Mouse (Mus musculus) kidney, postnatal 0 days (tissue): ENCODE data around the gene Tarbp1. TPM values are rescaled to one million over a fixed set of nuclear protein-coding genes. Genes with fewer than 3 reads are reported as not detected.

Source experiments
- ATAC-seq: fragments of 200-750 bp; cut with Nextera tagmentation; replicated peaks from 2 replicates; pipeline ENCODE4 v1.8.0; 2017; ENCODE audit warnings: low read depth, moderate number of reproducible peaks, moderate TSS enrichment, moderate library complexity; ENCODE audit not compliant: low FRiP score
- DNase-seq: peaks from one replicate; pipeline ENCODE4 v3.0.0-alpha.2; 2016; ENCODE audit warnings: low spot score
- H3K27ac ChIP-seq: fragments of 300-500 bp; sonication (generic); 2 replicates; pipeline ENCODE4 v1.5.1; 2014; ENCODE audit warnings: mild to moderate bottlenecking
- H3K27me3 ChIP-seq: fragments of 300-500 bp; sonication (generic); 2 replicates; pipeline ENCODE4 v1.6.1; 2014; ENCODE audit warnings: low read length, mixed read lengths; ENCODE audit not compliant: insufficient read depth
- H3K36me3 ChIP-seq: fragments of 300-500 bp; sonication (generic); 2 replicates; pipeline ENCODE4 v1.6.1; 2014; ENCODE audit warnings: low read length, mixed read lengths; ENCODE audit not compliant: insufficient read depth
- H3K4me1 ChIP-seq: fragments of 300-500 bp; sonication (generic); replicated peaks from 2 replicates; pipeline ENCODE4 v1.6.1; 2014; ENCODE audit warnings: antibody characterized with exemption, low read length, mixed read lengths; ENCODE audit not compliant: insufficient read depth
- H3K4me2 ChIP-seq: fragments of 300-500 bp; sonication (generic); 2 replicates; pipeline ENCODE4 v1.6.1; 2014; ENCODE audit warnings: mild to moderate bottlenecking, low read length, moderate library complexity, mixed read lengths
- H3K4me3 ChIP-seq: fragments of 300-500 bp; sonication (generic); replicated peaks from 2 replicates; pipeline ENCODE4 v1.5.1; 2014; ENCODE audit warnings: low read depth, low read length
- H3K9ac ChIP-seq: fragments of 300-500 bp; sonication (generic); 2 replicates; pipeline ENCODE4 v1.6.1; 2014; ENCODE audit warnings: low read depth, low read length
- H3K9me3 ChIP-seq: fragments of 300-500 bp; sonication (generic); replicated peaks from 2 replicates; pipeline ENCODE4 v1.6.1; 2016; ENCODE audit warnings: low read length, inconsistent platforms, mixed read lengths
- CTCF ChIP-seq: IDR thresholded peaks from 2 replicates; pipeline ENCODE4 v1.5.1; 2016; ENCODE audit warnings: antibody characterized with exemption, low read depth, mild to moderate bottlenecking, moderate library complexity
- WGBS: fragments of 180-500 bp; shearing (Covaris S2); extraction: QIAGEN DNeasy Blood & Tissue Kit; methylation state at CpG from one replicate; pipeline ENCODE4 v1.1.7; 2014; 5-methylcytosine and 5-hydroxymethylcytosine counted together
- polyA plus RNA-seq: library from polyadenylated mRNA; unstranded; fragments of >200 nt; fragmentation: Nextera tagmentation; extraction: Ambion mirVana; gene quantifications from 2 replicates; pipeline ENCODE4 v1.2.1, GENCODE M21; 2015

The Tarbp1 gene
- 2.6 and 3.3 TPM in 2 replicates for polyA plus RNA-seq

DNA sequence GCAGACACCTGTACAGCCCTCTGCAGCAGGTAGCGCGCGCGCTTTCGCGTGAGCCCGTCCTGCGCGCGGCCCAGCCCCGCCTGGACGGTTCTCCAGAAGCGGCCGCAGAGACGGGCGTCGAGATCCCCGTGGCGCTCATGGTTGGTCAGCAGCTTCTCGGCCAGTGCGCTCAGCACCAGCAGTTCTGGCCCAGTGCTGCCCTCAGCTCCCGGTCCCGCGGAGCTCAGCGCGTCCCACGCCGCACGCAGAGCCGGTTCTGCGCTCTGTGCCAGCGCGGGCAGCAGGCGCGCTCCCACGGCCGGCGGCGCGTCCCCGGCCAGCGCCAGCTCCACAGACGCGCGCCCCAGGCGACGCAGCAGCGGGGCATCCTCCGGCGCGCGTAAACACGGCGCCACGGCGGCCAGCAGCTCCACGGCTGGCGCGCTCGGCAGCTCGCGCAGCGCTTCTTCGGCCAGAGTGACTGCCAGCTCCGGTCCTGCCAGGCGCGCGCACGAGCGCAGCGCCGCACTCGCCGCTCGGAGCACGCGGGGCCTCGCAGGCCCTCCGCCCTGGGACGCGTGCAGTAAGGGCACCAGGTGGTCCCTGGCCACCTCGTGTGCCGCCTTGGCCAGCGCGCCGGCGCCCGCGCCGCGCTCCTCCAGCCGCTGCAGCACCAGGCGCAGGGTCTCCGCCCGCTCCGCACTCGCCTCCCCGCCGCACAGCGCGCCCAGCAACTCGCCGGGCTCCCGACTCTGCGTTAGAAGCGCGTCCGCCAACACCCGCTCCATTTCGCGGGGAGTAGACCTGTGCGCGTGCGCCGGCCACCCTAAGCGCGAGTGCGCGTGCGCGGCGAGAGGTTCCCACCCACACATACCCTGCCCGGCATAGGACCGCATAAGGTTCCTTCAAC is at the start of gene Tarbp1:
Gene Tarbp1, minus strand, starts transcription at position 767 of the 889 bp plus-strand sequence.
- DNase-seq (peak; percentile 92), ATAC-seq (peak; percentile 88)
- Histone ChIP-seq H3K27me3 (no peaks in the 10 kb centered on the region), H3K9ac (peak within 1 kb of the TSS; percentile 77), H3K9me3 (no peaks in the 10 kb centered on the region), H3K4me3 (peak within 1 kb of the TSS; percentile 81), H3K27ac (peak within 1 kb of the TSS; percentile 68), H3K4me2 (peak within 1 kb of the TSS; percentile 91), H3K36me3 (0 out of 2 replicates have a peak, but pooled peaks cover 12% of the 10 kb centered on the region), H3K4me1 (0 out of 2 replicates have a peak, but pooled peaks cover 8% of the 10 kb centered on the region)
- under 1% methylated on average over 110 of the region's 124 CpGs for whole genome bisulfite sequencing
- TF ChIP-seq CTCF = no peak

GRCm38 (mm10) chr8:126524233-126524985 is 49.5 kb upstream of the Tarbp1 start:
- Histone ChIP-seq H3K4me2 (no peak overlapping the region), H3K36me3 (no peaks in the 10 kb centered on the region), H3K9me3 (no peaks in the 10 kb centered on the region), H3K4me1 (peaks cover 10% of the 10 kb centered on the region; the same call in 1 of the 2 replicates), H3K9ac (no peak overlapping the region), H3K4me3 (no peak overlapping the region), H3K27me3 (no peaks in the 10 kb centered on the region), H3K27ac (peak overlapping the region; percentile 57)
- no peak for TF ChIP-seq CTCF
- 54% methylated on average over 18 of the region's 18 CpGs for WGBS
- ATAC-seq (no peak), DNase-seq (peak; percentile 89)

GRCm38 (mm10) chr8:126523060-126523574 is 48.3 kb upstream of the Tarbp1 start:
- Histone ChIP-seq H3K27ac (no peak overlapping the region), H3K9me3 (no peaks in the 10 kb centered on the region), H3K36me3 (no peaks in the 10 kb centered on the region), H3K27me3 (no peaks in the 10 kb centered on the region), H3K4me3 (no peak overlapping the region), H3K4me2 (no peak overlapping the region), H3K4me1 (peaks cover 10% of the 10 kb centered on the region; the same call in 1 of the 2 replicates), H3K9ac (no peak overlapping the region)
- ATAC-seq = no peak
- no peak for DNase-seq
- WGBS = 87% methylated on average over 11 of the region's 11 CpGs
- no peak for TF ChIP-seq CTCF

GRCm38 (mm10) chr8:126519447-126519975 is 44.6 kb upstream of the Tarbp1 start:
- DNase-seq = no peak
- no peak overlapping the region for H3K27ac ChIP-seq
- H3K36me3 ChIP-seq = no peaks in the 10 kb centered on the region
- TF ChIP-seq CTCF = 0 out of 2 replicates have a peak, but pooled peaks have one; percentile 24
- H3K27me3 ChIP-seq = no peaks in the 10 kb centered on the region
- H3K4me2 ChIP-seq = no peak overlapping the region
- no peak for ATAC-seq
- no peak overlapping the region for H3K9ac ChIP-seq
- H3K9me3 ChIP-seq = no peaks in the 10 kb centered on the region
- WGBS = 89% methylated on average over 4 of the region's 4 CpGs
- peaks cover 9% of the 10 kb centered on the region for H3K4me1 ChIP-seq
- H3K4me3 ChIP-seq = no peak overlapping the region

DNA sequence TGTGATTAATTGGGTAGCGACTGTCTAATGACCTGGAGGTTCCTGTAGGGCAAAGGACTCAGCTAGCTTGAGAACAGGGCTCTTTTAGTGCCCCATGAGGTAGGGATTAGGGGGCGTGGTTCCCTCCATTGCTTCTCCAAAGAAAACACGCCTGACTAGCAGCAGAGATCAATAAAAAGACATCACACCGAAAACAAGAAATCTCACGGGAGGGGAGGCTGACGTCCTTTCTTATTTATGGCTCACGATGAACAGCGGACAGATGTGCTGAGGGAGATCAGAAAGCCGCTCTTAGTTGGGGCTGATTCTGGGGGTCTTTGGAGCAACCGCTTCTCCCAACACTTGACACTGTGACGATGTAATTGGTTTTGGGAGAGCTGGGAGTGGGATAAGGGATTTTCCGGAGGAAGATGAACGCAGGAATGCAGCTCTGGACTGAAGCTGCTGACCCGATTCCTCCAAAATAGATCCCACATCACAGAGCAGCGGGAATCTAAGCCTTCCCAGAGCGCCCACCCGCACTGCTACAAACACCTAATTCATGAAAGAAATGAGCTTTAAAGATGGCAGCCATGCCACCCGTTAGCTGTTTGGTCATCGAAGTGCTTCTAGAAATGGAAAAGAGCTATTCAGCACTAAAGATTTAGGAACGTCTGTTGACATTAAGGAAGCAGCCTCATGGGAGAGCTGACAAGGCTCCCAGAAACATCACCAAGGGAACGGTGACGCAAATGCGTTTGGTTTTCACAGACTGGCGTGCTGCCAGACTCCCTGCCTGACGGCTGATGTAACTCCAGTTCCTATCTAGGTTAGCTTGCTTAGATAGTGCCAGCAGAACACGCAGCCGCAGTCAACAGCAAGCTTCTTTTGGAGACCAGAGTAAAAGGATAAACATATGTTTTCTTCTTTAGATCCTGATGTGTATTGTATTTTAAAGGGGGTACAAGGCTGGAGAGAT is 42.0 kb upstream of the Tarbp1 start:
- TF ChIP-seq CTCF = no peak
- peaks cover 9% of the 10 kb centered on the region for H3K4me1 ChIP-seq
- 5% methylated on average over 27 of the region's 27 CpGs for WGBS
- H3K9me3 ChIP-seq = no peaks in the 10 kb centered on the region
- H3K27me3 ChIP-seq = no peaks in the 10 kb centered on the region
- peak overlapping the region; percentile 12 for H3K4me3 ChIP-seq
- ATAC-seq (peak; percentile 59), DNase-seq (peak; percentile 95)
- peak overlapping the region; percentile 66 for H3K4me2 ChIP-seq
- H3K36me3 ChIP-seq = no peaks in the 10 kb centered on the region
- peak overlapping the region; percentile 76 for H3K27ac ChIP-seq
- peak overlapping the region; percentile 44; the same call in 1 of the 2 replicates for H3K9ac ChIP-seq
